Mouse (Mus musculus): ENCODE data around the gene Gm12355.

Gene Gm12355

DNA sequence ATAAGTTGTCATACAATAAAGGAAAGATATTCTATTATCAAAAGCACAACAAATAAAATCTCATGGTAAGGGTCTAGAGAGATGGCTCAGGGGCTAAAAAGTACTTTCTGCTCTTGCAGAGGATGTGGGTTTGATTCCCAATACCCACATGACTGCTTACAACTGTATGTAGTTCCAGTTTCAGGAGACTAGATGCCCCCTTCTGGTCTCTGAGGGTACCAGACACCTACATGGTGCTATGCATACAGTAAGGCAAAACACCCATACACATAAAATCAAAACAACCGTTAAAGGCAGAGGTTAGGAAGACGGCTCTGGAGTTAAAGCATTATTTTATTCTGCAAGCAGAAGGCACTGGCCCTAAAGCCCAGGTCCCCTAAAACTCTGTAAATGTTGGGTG is 21.5 kb downstream of the Gm12355 start:
- DNase-seq (ENCODE audit: low spot score in 2 of 2), result no peak

DNA sequence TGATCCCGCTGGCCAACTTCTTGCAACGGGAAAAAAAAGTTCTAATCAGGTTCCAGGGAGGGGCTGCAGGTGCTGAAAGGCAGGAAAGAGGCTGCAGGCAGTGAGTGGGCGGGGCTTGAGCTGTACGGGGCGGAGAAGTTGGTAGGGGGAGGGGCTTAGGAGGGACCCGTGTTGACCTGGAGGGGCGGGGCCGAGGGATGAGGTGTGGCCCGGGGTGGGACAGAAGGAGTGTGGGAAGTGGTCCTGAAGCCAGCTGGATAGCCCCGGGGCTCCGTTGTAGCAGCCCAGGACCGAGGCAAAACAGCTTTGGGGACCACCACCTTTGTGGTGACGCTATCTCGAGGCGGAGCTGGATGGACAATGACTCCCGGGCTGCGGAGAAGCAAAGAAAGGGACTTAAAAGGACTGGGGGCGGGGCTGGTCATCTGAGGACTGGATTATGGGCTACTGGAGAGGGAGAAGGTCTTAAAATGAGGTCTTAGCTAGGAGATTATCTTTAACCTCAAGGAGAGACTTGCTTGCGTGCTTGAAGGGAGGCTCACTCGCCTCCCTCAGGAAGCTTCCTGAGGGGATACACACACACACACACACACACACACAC is 23.3 kb downstream of the Gm12355 start:
- no peak for DNase-seq (ENCODE audit: low spot score in 2 of 2)

DNA sequence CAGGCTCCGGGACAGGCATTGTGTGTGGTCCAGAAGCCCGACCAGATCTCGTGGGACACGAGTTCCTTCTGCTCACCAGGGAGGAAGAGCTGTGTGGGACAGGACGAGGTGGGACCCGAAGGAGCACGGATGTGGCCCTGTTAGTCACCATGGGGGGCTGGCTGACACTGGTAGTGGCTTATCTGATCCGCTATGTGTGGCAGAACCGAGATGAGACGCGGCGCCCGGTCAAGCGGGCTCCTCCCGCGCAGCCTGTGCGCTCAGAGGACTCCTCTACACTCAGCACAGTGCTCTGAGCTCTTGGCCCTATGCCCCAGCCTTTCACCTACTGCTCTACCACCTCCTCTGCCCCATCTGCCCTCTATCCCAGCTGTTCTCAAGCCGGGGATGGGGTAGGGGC is 26.2 kb downstream of the Gm12355 start:
- no peak for DNase-seq (ENCODE audit: low spot score in 2 of 2)

DNA sequence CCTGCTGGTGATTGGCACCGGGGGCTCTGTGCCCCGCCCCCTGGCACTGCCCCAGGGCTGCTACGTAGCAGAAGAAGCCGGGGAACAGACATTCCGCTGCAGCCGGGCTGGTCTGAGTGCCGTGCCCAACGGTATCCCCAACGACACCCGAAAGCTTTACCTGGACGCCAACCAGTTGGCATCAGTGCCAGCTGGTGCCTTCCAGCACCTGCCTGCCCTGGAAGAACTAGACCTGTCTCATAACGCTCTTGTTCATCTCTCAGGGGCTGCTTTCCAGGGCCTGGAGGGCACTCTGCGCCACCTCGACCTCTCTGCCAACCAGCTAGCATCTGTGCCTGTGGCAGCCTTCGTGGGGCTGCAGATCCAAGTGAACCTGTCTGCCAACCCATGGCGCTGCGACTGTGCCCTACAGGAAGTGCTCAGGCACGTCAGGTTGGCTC is 26.6 kb downstream of the Gm12355 start:
- no peak for DNase-seq (ENCODE audit: low spot score in 2 of 2)

DNA sequence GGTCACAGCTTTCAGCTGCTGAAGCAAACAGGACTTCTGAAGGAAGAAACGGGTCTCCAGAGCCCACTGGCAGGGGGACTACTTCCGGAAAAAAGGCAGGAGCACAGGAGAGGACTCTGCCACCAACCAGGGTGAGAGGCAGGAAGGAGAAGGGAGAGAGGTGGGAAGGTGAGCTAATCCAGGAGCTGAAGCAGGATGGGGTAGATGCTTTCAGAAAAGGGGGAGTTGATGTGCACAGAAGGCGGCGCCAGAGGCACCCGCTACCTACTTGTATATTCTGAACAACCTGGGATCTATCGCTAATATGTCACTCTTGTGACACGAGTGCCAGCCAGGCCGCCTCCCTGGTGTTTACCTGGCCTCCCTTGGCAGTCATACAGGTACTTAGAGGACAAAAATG is 27.5 kb downstream of the Gm12355 start, which contains the start of gene Lrrc3c:
TSS of gene Lrrc3c (plus strand) at position 301 of the 400 bp plus-strand sequence.
- no peak for DNase-seq (ENCODE audit: low spot score in 2 of 2)

DNA sequence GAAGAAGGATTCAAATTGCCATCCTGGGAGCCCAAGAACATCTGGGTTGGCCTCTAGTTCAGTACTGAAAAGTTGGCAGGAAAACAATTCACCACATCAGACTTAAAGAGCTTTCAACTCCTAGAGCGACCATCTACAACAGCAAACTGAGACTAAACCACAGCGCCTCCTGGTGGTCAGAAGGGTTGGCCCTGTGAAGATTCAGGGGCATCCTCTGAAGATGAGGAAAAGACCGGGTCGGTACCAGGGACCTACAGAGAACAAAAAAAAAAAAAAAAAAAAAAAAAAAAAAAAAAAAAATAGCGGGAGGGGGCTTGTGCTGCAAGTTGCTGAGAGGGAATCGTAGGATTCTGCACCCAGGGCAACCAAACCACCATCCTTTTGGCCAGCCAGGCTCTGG is 28.1 kb downstream of the Gm12355 start:
- no peak for DNase-seq (ENCODE audit: low spot score in 2 of 2)

DNA sequence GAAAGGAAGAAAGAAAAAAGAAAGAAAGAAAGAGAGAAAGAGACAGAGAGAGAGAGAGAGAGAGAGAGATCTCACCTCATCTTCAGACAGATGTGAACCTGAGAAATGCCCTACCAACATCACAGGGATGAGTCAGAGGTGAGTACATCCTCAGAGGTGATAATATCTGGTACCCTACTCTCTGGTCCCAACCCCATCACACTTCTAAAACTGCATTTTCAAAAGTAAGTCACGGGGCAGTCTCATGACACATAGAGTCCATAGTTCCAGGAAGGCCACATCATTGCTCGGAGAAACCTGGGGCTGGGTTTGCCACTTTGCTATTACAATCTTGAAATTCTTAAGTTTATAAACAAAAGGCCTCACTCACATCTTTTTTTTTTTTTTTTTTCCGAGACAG is 29.5 kb downstream of the Gm12355 start:
- DNase-seq (ENCODE audit: low spot score in 2 of 2), result no peak

DNA sequence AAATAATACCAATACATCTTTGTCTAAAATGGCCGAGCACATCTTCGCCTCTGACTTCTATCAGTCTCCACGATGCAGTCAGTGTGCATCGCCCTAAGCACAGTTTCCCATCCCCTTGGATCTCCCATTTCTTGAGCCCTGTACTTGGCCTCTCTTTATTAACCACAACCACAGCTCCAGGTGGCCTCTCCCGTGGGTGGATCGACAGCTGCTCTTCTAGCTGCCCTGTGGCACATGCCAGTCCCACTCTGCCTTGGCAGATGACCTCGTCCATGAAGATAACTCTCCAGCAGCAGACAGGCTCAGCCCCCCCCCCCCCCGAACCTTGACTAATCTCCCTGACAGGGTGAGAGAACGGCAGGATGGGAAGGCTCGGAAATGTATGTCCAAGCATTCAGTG is 30.0 kb downstream of the Gm12355 start:
- no peak for DNase-seq (ENCODE audit: low spot score in 2 of 2)

DNA sequence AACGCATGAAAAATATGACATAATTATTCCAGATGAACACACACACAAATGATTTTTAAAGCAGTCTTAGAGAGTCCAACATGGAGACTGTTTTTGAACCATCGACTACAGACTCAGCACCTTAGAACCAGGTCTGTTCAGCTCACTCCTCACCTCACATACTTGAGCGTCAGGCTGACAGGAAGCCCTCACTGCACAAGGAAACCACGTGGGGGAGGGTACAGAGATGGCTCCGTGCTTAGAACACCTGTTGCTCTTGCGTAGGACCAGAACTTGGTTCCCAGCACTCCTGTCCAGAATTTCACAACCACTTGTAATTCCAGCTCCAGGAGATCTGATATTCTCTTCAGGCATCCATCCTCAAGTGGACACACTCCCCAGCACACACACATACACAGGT is 30.4 kb downstream of the Gm12355 start:
- DNase-seq (ENCODE audit: low spot score in 2 of 2), result no peak

DNA sequence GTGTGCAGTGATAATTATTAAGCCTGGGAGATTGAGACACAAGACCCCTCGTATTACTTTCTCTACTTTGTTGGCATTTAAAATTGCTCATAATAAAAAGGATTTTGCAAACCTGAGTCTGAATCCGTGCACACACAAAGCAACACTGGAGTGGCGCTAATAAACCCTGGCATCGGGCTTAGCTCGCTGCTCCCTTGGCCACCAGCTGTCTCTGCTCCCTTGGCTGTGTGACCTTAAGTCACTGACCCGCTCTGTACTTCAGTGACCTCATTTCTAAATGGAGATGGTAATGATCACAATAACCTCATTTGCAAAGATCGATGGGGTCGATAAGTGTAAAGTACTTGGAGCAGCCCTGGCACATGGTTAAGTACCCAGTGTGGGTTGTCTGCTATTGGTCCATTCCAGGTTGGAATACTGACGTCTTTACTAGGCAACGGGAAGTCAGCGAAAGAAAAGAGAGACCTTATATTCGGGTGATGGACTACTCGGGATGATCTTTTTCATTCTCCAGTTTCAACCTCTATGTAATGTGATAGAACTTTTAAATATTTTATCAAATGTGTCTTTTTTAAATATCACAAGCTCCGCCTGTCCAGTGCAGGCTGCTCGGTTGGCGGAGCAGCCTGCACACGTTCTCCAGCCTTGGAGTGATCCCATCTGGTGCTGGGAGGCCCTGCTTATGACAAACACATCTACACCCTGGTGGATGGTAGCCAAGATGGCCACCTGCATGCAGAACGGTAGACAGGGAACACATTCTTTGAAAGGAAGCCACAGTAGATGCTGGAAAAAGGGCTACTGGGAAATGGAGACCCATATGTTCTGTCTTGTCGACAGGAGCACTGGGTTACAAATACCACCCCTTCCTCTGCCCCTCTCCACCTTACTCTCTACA is 34.7 kb downstream of the Gm12355 start:
- no peak for DNase-seq (ENCODE audit: low spot score in 2 of 2)

DNA sequence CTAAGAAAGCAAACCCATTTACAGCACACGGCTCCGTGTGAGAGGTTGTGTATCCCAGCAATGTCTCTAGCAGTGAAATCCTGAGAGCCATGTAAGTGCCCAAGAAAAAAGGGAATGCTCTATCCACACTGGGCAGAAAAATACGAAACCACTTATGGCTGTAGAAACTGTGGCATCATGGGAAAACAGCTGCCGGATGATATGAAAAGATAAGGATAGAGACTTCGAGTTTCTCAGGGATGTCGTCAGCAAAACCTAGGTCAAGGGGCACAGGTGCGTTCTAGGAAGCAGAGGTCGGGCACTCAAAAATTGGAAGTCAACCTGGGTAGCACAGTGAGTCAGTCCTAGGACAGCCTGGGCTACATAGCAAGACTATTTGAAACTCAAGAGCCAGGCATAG is 36.2 kb downstream of the Gm12355 start:
- DNase-seq (ENCODE audit: low spot score in 2 of 2), result no peak

DNA sequence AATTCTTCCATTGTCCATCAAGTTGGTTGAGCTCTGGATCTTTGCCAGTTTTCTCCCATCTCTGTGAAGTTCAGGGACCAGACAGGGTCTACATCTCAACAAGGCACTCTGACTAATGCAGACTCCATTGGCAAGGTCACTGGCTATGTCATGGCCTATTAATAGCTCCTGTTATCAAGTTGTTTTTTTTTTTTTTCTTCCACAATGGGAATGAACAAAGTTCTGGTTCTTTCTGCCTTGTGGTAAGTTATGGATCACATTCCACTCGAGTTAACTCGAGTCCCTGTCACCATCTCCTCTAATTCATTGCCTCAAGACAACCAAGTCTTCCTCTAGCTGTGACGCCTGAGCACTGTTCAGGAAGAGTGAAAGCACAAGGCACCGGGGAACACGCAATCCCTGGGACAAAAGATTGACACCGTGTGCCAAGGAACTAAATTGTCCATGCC is 36.6 kb downstream of the Gm12355 start:
- DNase-seq (ENCODE audit: low spot score in 2 of 2), result no peak

DNA sequence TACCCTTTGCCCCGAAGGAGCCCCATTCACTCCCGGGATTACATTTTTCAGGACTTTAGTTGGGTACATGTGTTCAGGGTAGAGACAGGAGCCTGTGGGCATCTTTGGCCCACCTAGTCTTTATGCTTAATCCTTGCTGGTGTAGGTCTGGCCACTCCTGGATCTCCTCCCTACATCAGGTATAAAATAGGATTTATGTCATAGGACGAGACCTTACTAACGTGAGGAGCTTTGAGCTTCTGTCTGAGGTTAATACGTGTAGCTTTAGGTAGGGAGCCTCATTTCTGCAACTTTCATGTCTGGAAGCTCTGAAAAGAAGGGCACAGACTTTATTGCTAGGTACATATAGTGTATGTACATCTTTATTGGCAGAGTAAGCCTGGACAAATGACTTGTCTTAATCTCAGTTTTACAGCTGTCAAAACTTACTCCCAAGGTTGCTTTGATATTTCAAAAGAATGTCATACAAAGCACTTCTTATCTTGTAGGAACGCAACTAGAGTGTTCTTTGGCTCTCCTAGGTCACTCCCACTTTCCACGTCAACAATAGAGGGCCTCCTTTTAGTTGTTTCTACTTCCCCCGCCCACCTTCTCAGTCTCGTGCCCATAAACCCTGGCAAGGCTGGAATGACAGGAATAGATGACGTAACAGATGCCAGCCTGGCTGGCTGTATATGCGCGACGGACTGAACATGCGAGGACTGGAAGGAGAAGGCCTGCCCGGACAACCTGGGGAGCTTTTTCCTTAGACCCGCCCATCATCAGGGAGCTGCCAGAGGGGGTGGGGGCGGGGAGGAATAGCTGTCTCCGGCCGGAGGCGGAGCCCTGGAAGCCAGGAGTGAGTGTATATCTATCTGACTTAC is 37.5 kb downstream of the Gm12355 start:
- DNase-seq (ENCODE audit: low spot score in 2 of 2), result peak; percentile 23 to 48

DNA sequence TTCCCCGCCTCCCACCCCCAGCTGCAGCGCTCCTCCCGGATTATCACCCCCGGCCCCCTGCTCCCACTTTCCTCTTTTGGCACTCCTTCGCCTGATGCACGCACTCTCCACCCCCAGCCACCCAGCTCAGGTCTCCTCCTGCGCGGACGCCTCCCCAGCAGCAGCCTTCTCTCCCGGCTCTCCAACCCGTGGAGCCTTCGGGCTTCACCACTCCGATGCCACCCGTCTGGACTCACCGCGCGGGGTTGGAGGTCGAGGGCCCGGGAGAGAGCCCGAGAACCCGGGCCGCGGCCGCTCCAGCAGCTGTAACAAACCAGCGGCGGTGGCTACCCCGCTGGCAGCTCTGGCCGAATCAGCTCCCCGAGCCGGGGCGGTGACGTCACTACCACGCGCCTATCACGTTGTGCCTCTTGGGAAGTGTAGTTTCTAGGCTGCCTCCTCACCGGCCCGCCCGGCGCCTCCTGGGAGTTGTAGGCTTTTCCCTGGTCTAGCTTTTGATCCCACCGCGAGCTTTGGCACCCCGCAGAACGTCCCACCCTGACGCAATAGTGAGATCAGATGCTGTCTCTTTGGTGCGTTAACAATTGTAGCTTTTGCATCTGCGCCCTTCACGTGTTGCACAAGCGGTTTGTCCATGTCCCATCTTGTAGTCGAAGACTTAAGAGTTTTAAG is 38.4 kb downstream of the Gm12355 start, which contains the start of gene Ormdl3:
TSS of gene Ormdl3 (minus strand) at position 477 of the 672 bp plus-strand sequence.
- peak; percentile 95 to 97 for DNase-seq (ENCODE audit: low spot score in 2 of 2)

DNA sequence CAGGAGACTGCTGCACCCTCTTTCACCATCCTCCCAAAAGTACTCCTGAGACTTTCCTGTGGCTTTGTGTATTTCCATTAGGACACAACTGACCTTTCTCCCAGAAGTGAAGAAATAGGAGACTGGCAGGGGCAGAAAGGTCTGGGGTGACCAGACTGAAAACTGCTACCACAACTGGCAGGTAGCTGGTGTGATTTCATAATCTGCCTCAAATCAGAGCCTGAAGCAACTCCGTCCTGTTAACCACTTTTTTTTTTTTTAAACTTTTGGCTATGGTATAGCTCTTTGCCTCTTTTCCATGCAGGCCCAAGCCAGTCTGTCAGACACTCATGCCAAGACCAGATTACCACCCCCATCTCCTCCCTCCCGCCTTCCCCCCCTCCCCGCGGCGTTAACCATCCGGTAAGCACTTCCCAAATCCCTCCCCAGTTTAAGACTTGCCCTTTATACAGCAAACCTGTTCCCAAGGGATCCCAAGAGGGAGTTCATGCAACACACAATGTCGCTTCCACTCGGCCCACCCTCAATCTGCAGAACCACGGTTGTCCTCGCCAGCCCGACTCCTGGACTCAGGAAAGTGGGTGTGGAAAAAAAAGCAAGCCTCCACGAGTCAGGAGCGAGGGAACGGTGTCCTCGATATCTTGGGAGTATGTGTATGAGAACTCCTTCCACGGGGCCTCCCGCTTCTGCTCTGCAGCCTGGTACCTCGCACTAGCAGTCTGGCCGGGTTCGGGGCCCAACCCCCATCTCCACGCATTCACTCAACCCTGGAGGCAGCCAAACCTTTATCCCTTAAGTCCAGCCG is 39.2 kb downstream of the Gm12355 start:
- peak; percentile 11 to 27 for DNase-seq (ENCODE audit: low spot score in 2 of 2)

DNA sequence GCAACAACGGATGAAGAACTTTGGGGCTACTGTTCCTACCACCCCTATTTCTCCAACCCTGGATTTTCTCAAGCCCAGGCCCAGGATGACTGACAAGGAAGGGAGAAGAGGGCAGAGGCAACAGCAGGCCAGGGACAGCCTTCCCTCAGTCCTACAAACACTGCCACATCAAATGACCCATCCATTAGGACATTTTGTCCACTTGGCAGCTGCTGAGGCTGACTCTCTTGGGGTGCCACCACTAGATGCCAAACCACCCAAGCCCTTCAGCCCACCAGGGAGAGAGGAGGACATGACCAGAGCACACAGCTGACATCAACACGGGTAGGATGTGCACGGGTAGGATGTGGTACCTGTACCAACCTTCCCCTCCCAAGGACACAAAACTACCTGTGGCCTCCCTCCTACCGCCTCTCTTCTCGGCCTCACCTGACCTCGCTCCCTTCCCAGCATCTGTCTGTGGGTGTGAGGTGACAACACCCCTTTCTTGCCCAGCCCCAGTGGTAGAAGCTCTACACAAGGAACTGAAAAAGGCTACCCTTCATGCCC is 40.8 kb downstream of the Gm12355 start:
- no peak for DNase-seq (ENCODE audit: low spot score in 2 of 2)

DNA sequence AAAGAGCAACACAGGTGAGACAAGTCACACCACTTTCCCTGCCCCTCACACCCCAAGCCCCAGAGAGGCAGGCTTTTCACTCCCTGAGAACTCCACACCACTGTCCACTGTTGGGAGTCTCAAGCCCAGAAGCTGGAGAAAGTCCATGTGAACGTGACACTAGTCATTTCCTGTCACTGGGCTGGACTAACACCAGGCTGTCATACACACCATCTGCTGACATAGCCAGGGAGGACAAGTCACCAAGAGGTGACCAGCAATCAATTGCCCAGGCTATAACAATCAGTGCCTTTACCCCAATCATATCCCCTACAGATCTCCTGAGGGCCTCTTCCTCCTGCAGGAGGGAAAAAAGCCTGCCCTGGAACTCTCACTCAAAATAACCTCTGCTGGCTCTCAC is 41.3 kb downstream of the Gm12355 start:
- no peak for DNase-seq (ENCODE audit: low spot score in 2 of 2)

DNA sequence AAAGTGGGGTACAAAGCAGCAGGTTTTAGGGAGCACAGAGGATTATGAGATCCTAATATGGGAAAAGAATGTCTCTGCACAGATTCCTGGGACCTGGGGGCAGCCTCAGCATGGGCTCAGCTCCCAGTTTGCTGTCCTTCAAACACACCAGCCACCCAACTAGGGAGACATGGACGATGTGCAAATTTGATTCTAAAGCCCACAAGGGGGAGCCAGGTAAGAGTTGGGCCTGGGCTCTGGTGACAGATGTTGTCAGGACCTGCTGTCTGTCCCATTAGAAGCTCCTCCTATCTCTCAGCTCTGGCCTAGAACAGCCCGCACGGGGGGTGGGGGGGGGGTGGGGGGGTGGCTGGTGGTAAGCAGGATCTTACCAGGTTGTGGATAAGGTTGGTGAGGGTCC is 41.9 kb downstream of the Gm12355 start:
- DNase-seq (ENCODE audit: low spot score in 2 of 2), result no peak

DNA sequence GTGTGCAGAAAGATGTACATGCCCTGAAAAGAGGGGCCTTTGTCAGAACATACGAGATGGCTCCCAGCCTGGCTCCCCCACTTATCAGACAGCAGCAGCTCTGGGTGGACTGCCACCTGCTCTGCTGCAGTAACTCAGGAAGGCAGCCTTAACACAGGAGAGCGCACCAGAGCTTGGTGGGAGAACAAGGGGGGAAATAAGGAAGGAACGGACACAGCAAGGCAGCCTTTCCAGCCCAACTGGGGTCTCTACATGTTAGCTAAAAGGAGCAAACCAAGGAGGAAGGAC is 42.3 kb downstream of the Gm12355 start:
- DNase-seq (ENCODE audit: low spot score in 2 of 2), result no peak

DNA sequence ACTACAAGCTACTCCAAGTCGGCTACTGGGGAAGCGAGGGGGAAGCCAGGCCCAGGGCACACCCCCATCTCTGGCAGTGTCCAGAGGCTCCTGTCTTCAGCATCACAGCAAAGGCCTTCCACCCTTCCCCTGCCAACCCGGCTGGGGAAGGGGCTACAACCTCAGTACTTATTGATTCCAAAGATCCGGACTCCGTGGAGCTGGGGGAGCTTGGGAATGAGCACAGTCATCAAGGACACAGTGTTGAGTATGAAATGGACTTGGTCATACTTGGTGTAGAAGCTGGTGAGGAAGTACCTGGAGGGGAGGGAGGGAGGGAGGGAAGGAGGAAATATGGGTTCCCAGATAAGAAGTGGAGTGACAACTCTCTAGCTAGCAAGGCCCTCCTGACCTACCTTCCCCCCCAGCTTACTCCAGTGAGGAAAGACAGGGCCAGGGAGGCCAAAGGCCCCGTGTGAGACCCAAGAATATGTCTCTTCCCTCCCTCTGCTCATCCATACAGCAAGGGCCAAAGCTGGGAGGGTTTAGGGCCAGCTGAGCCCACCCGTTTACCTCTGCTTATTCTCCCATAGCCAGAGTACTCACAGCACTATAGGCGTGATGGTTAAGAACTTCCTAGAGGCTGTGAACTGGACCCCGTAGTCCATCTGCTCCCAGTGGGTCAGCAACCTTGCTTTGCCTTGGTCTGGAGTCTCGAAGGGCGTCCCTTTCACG is 42.8 kb downstream of the Gm12355 start:
- no peak for DNase-seq (ENCODE audit: low spot score in 2 of 2)
